Mouse (Mus musculus) olfactory bulb, adult 2 months (tissue): ENCODE data around the gene Tnfsf9.

Source experiments
- CTCF ChIP-seq: fragments of 200-500 bp; IDR thresholded peaks from 2 replicates; pipeline ENCODE4 v1.5.1; 2012; ENCODE audit warnings: low read depth, mild to moderate bottlenecking, low read length, moderate library complexity; ENCODE audit not compliant: insufficient read depth
- POLR2A ChIP-seq: fragments of 200-500 bp; IDR thresholded peaks from 2 replicates; pipeline ENCODE4 v1.6.1; 2012; ENCODE audit warnings: mild to moderate bottlenecking, low read depth, low read length, moderate library complexity; ENCODE audit not compliant: insufficient read depth

GRCm38 (mm10) chr17:57107064-57107463 is 1.9 kb downstream of the Tnfsf9 start:
- TF ChIP-seq CTCF (no peak), POLR2A (no peak)
